In the genomic region with DNA sequence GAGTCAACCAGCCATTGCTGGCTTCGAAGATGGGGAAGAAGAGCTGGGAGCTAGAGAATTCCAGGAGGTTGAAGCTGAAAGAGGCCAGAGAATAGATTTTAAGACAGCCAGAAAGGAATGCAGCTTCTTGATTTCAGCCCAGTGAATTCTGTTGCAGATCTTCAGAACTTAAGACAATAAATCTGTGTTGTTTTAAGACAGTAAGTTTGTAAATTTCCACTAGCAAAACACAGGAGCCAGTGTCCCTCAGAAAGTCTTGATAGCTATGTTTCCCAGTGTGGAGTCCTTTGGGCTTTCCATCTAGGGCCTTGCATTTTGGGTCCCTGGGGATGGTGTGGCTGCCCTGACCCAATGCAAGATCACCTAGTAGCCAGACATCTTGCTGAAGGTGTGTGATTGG, we compare ENCODE assay signal across 16 mouse cellular contexts. TPM values are rescaled to one million over a fixed set of nuclear protein-coding genes. Genes with fewer than 3 reads are reported as not detected.
DNase-seq lines count a peak whose midpoint lies in the region; ATAC-seq and TF ChIP-seq lines count a peak whose summit lies in the region.
"Had no signal": no experiment of that assay in that cellular context is flagged by ENCODE, and none has a peak within 500 bp of the region (broad histone marks: within the 10 kb centered on the region; RNA-seq: fewer than 3 reads in every experiment).

No protein-coding gene starts in this region.

- DNase-seq in embryonic facial prominence, embryonic 10.5 days (ENCODE audit: low spot score), result no peak
- DNase-seq in kidney, postnatal 0 days (ENCODE audit: low spot score), result peak; percentile 53
- peak; percentile 6 for DNase-seq in lung, postnatal 0 days (ENCODE audit: low spot score)
- DNase-seq in lung, adult 18-20 months, result no peak
- DNase-seq in urinary bladder, postnatal 36 days (ENCODE audit: low spot score in 2 of 2), result no peak
- DNase-seq: adrenal gland, postnatal 25 days; cerebellum, adult 2 months; cerebellum, postnatal 10 days; gastrocnemius, postnatal 14 days had no signal

- TF ChIP-seq EP300 in lung, postnatal 0 days (IDR thresholded peaks at IDR 0.05), result no peak

- no peak for TF ChIP-seq CTCF in kidney, postnatal 0 days (IDR thresholded peaks at IDR 0.05; ENCODE audit: low read depth)
- no peak for TF ChIP-seq CTCF in lung, postnatal 0 days (IDR thresholded peaks at IDR 0.05)

- H3K9me3 ChIP-seq in embryonic facial prominence, embryonic 12.5 days, result no peaks in the 10 kb centered on the region
- H3K9me3 ChIP-seq in embryonic facial prominence, embryonic 10.5 days, result no peaks in the 10 kb centered on the region
- H3K9me3 ChIP-seq in kidney, postnatal 0 days (replicated peaks; ENCODE audit: low read length), result no peaks in the 10 kb centered on the region
- H3K9me3 ChIP-seq in kidney, embryonic 14.5 days (ENCODE audit: control insufficient read depth, low read length), result no peaks in the 10 kb centered on the region
- H3K9me3 ChIP-seq in lung, postnatal 0 days (ENCODE audit: low read length), result no peaks in the 10 kb centered on the region
- H3K9me3 ChIP-seq: forebrain, embryonic 12.5 days; heart, embryonic 12.5 days; hindbrain, embryonic 10.5 days had no signal

- no peak overlapping the region for H3K9ac ChIP-seq in embryonic facial prominence, embryonic 12.5 days
- H3K9ac ChIP-seq in kidney, postnatal 0 days (ENCODE audit: low read depth, low read length), result no peak overlapping the region
- H3K9ac ChIP-seq in kidney, embryonic 14.5 days (ENCODE audit: low read depth, low read length), result no peak overlapping the region
- no peak overlapping the region for H3K9ac ChIP-seq in lung, postnatal 0 days (replicated peaks; ENCODE audit: low read depth)
- H3K9ac ChIP-seq: forebrain, embryonic 12.5 days; heart, embryonic 12.5 days; hindbrain, embryonic 14.5 days had no signal

- H3K4me2 ChIP-seq in embryonic facial prominence, embryonic 12.5 days (replicated peaks), result no peak overlapping the region
- H3K4me2 ChIP-seq in kidney, postnatal 0 days (ENCODE audit: low read length), result no peak overlapping the region
- H3K4me2 ChIP-seq in kidney, embryonic 14.5 days (replicated peaks; ENCODE audit: low read depth, low read length), result no peak overlapping the region
- H3K4me2 ChIP-seq in lung, postnatal 0 days (replicated peaks; ENCODE audit: low read depth, low read length), result no peak overlapping the region
- H3K4me2 ChIP-seq: forebrain, embryonic 12.5 days; heart, embryonic 12.5 days; hindbrain, embryonic 14.5 days had no signal

- 79% methylated on average over 1 of the region's 1 CpGs for WGBS in embryonic facial prominence, embryonic 12.5 days
- WGBS in embryonic facial prominence, embryonic 10.5 days, result 88% methylated on average over 1 of the region's 1 CpGs
- 69% methylated on average over 1 of the region's 1 CpGs for WGBS in kidney, postnatal 0 days
- WGBS in kidney, embryonic 14.5 days, result 93% methylated on average over 1 of the region's 1 CpGs
- 90% methylated on average over 1 of the region's 1 CpGs for WGBS in lung, postnatal 0 days

- 0 out of 2 replicates have a peak overlapping the region, but pooled peaks have one; percentile 6 for H3K27ac ChIP-seq in embryonic facial prominence, embryonic 12.5 days
- no peak overlapping the region for H3K27ac ChIP-seq in embryonic facial prominence, embryonic 10.5 days (replicated peaks)
- H3K27ac ChIP-seq in kidney, postnatal 0 days, result 0 out of 2 replicates have a peak overlapping the region, but pooled peaks have one; percentile 25
- no peak overlapping the region; the same call in 1 of the 2 replicates for H3K27ac ChIP-seq in kidney, embryonic 14.5 days (ENCODE audit: low read depth, low read length)
- H3K27ac ChIP-seq in lung, postnatal 0 days (ENCODE audit: low read length), result no peak overlapping the region
- H3K27ac ChIP-seq: forebrain, embryonic 12.5 days; hindbrain, embryonic 10.5 days; hindbrain, embryonic 14.5 days had no signal

- no peak overlapping the region for H3K4me3 ChIP-seq in embryonic facial prominence, embryonic 12.5 days
- no peak overlapping the region for H3K4me3 ChIP-seq in embryonic facial prominence, embryonic 10.5 days
- H3K4me3 ChIP-seq in kidney, postnatal 0 days (replicated peaks; ENCODE audit: low read depth, low read length), result no peak overlapping the region
- H3K4me3 ChIP-seq in kidney, embryonic 14.5 days (ENCODE audit: low read length), result no peak overlapping the region
- no peak overlapping the region for H3K4me3 ChIP-seq in lung, postnatal 0 days (ENCODE audit: low read depth, low read length)
- H3K4me3 ChIP-seq: forebrain, embryonic 12.5 days; heart, embryonic 12.5 days; hindbrain, embryonic 10.5 days had no signal

- H3K27me3 ChIP-seq in embryonic facial prominence, embryonic 12.5 days, result no peaks in the 10 kb centered on the region
- H3K27me3 ChIP-seq in embryonic facial prominence, embryonic 10.5 days (replicated peaks; ENCODE audit: low read depth, poor library complexity, severe bottlenecking), result no peaks in the 10 kb centered on the region; the same call in 1 of the 2 replicates
- H3K27me3 ChIP-seq in kidney, postnatal 0 days (ENCODE audit: insufficient read depth, low read length), result no peaks in the 10 kb centered on the region
- no peaks in the 10 kb centered on the region for H3K27me3 ChIP-seq in kidney, embryonic 14.5 days (ENCODE audit: control insufficient read depth, insufficient read depth, low read length)
- no peaks in the 10 kb centered on the region for H3K27me3 ChIP-seq in lung, postnatal 0 days (replicated peaks; ENCODE audit: insufficient read depth, low read length)
- H3K27me3 ChIP-seq: heart, embryonic 12.5 days had no signal

- no peak for ATAC-seq in embryonic facial prominence, embryonic 12.5 days (ENCODE audit: insufficient number of reproducible peaks, insufficient read depth, low FRiP score, low TSS enrichment)
- no peak for ATAC-seq in kidney, postnatal 0 days (replicated peaks; ENCODE audit: low FRiP score, low read depth)
- ATAC-seq in kidney, embryonic 14.5 days (ENCODE audit: low FRiP score, low TSS enrichment), result no peak
- no peak for ATAC-seq in lung, postnatal 0 days
- ATAC-seq: forebrain, embryonic 16.5 days had no signal

- H3K36me3 ChIP-seq in embryonic facial prominence, embryonic 12.5 days, result no peaks in the 10 kb centered on the region
- H3K36me3 ChIP-seq in embryonic facial prominence, embryonic 10.5 days (replicated peaks), result no peaks in the 10 kb centered on the region
- H3K36me3 ChIP-seq in kidney, postnatal 0 days (ENCODE audit: insufficient read depth, low read length), result no peaks in the 10 kb centered on the region
- H3K36me3 ChIP-seq in kidney, embryonic 14.5 days (ENCODE audit: control insufficient read depth, insufficient read depth, low read length), result no peaks in the 10 kb centered on the region
- no peaks in the 10 kb centered on the region for H3K36me3 ChIP-seq in lung, postnatal 0 days (ENCODE audit: insufficient read depth, low read length)
- H3K36me3 ChIP-seq: forebrain, embryonic 12.5 days; heart, embryonic 12.5 days; hindbrain, embryonic 10.5 days had no signal

- peaks cover 34% of the 10 kb centered on the region for H3K4me1 ChIP-seq in embryonic facial prominence, embryonic 12.5 days
- H3K4me1 ChIP-seq in embryonic facial prominence, embryonic 10.5 days, result peaks cover 46% of the 10 kb centered on the region
- H3K4me1 ChIP-seq in kidney, postnatal 0 days (replicated peaks; ENCODE audit: insufficient read depth, low read length), result peaks cover 17% of the 10 kb centered on the region; the same call in 1 of the 2 replicates
- peaks cover 14% of the 10 kb centered on the region; the same call in 1 of the 2 replicates for H3K4me1 ChIP-seq in kidney, embryonic 14.5 days (ENCODE audit: control insufficient read depth, insufficient read depth, low read length)
- H3K4me1 ChIP-seq in lung, postnatal 0 days (ENCODE audit: insufficient read depth, low read depth, low read length), result no peaks in the 10 kb centered on the region; the same call in 1 of the 2 replicates

RNA-seq across cellular contexts. Expression of a gene that starts 1.7 kb away (rescaled TPM):
- polyA plus RNA-seq in embryonic facial prominence, embryonic 12.5 days (2016; fragmentation: Nextera tagmentation; extraction: Ambion mirVana), result 3.4 TPM in 2 replicates
- 1.8 TPM in 2 replicates for polyA plus RNA-seq in embryonic facial prominence, embryonic 10.5 days (2016; fragmentation: Nextera tagmentation; extraction: Ambion mirVana)
- polyA plus RNA-seq in kidney, postnatal 0 days (2015; fragmentation: Nextera tagmentation; extraction: Ambion mirVana), result 1.6 and 2.1 TPM in 2 replicates
- 5.0 and 5.1 TPM in 2 replicates for polyA plus RNA-seq in kidney, embryonic 14.5 days (2014; fragmentation: Nextera tagmentation; extraction: Ambion mirVana)
- 1.9 and 2.2 TPM in 2 replicates for polyA plus RNA-seq in lung, postnatal 0 days (2015; fragmentation: Nextera tagmentation; extraction: Ambion mirVana)

RNA-seq across cellular contexts. Expression of a gene that starts 25.1 kb away (rescaled TPM):
- polyA plus RNA-seq in embryonic facial prominence, embryonic 12.5 days (2016; fragmentation: Nextera tagmentation; extraction: Ambion mirVana), result 2.6 and 2.8 TPM in 2 replicates
- 0.67 and 0.80 TPM in 2 replicates for polyA plus RNA-seq in embryonic facial prominence, embryonic 10.5 days (2016; fragmentation: Nextera tagmentation; extraction: Ambion mirVana)
- polyA plus RNA-seq in kidney, postnatal 0 days (2015; fragmentation: Nextera tagmentation; extraction: Ambion mirVana), result 0.13 and 0.15 TPM in 2 replicates
- polyA plus RNA-seq in kidney, embryonic 14.5 days (2014; fragmentation: Nextera tagmentation; extraction: Ambion mirVana), result 0.24 and 0.65 TPM in 2 replicates
- 0.05 TPM in 1 of 2 replicates, not detected in the other for polyA plus RNA-seq in lung, postnatal 0 days (2015; fragmentation: Nextera tagmentation; extraction: Ambion mirVana)

Comparison
In these comparisons a context has a peak if more than half of its experiments do, and no peak if none do; other contexts are left out.
1. H3K27ac ChIP-seq: peak in embryonic facial prominence, embryonic 12.5 days (single experiment) and kidney, postnatal 0 days (single experiment); none in embryonic facial prominence, embryonic 10.5 days (single experiment), kidney, embryonic 14.5 days (single experiment) and lung, postnatal 0 days (single experiment).
2. DNase-seq: peak in kidney, postnatal 0 days (single experiment) and lung, postnatal 0 days (single experiment); none in embryonic facial prominence, embryonic 10.5 days (single experiment), lung, adult 18-20 months (0 of 2) and urinary bladder, postnatal 36 days (0 of 2).